Mouse (Mus musculus) cortical plate, adult 2 months (tissue): ENCODE results near the gene Gpr153. TPM values are rescaled to one million over a fixed set of nuclear protein-coding genes. Genes with fewer than 3 reads are reported as not detected.

Source experiments
- H3K27ac ChIP-seq: fragments of 200-500 bp; 2 replicates; pipeline ENCODE4 v1.5.1; 2012; ENCODE audit warnings: low read length, control low read depth, inconsistent platforms; ENCODE audit not compliant: insufficient read depth
- H3K4me1 ChIP-seq: fragments of 200-500 bp; 2 replicates; pipeline ENCODE4 v1.6.1; 2011; ENCODE audit warnings: low read length; ENCODE audit not compliant: control insufficient read depth, insufficient read depth
- H3K4me3 ChIP-seq: fragments of 200-500 bp; 2 replicates; pipeline ENCODE4 v1.5.1; 2011; ENCODE audit warnings: mild to moderate bottlenecking, low read length, control low read depth; ENCODE audit not compliant: insufficient read depth
- CTCF ChIP-seq: fragments of 200-500 bp; IDR thresholded peaks from 2 replicates; pipeline ENCODE4 v1.5.1; 2011; ENCODE audit warnings: mild to moderate bottlenecking, control low read depth, low read length; ENCODE audit not compliant: insufficient read depth; ENCODE audit errors: extremely low read depth
- POLR2A ChIP-seq: fragments of 200-500 bp; IDR thresholded peaks from 2 replicates; pipeline ENCODE4 v1.6.1; 2011; ENCODE audit warnings: mild to moderate bottlenecking, low read length, control low read depth; ENCODE audit not compliant: insufficient read depth; ENCODE audit errors: extremely low read depth
- polyA plus RNA-seq: library from polyadenylated mRNA; depleted of rRNA; stranded (reverse); fragments of >200 nt; gene quantifications from 2 replicates; pipeline ENCODE4 v1.2.3, GENCODE M21; 2012

Gpr153 gene
- polyA plus RNA-seq, 1 experiment: 25.9 TPM

GRCm38 (mm10) chr4:152285505-152285904 lies 11.5 kb downstream of the Gpr153 start:
- TF ChIP-seq POLR2A: no peak
- peak; percentile 59 for TF ChIP-seq CTCF
- H3K4me3 ChIP-seq: no peak overlapping the region
- H3K27ac ChIP-seq: no peak overlapping the region
- H3K4me1 ChIP-seq: no peaks in the 10 kb centered on the region

GRCm38 (mm10) chr4:152286183-152286582 lies 12.2 kb downstream of the Gpr153 start:
- H3K4me1 ChIP-seq: no peaks in the 10 kb centered on the region
- peak overlapping the region; percentile 39 for H3K4me3 ChIP-seq
- H3K27ac ChIP-seq: no peak overlapping the region
- no peak for TF ChIP-seq CTCF
- peak; percentile 79 for TF ChIP-seq POLR2A

GRCm38 (mm10) chr4:152286887-152287286 lies 12.9 kb downstream of the Gpr153 start:
- Histone ChIP-seq H3K27ac (no peak overlapping the region), H3K4me1 (no peaks in the 10 kb centered on the region), H3K4me3 (peak overlapping the region; percentile 39; the same call in 1 of the 2 replicates)
- TF ChIP-seq POLR2A (no peak), CTCF (no peak)

DNA sequence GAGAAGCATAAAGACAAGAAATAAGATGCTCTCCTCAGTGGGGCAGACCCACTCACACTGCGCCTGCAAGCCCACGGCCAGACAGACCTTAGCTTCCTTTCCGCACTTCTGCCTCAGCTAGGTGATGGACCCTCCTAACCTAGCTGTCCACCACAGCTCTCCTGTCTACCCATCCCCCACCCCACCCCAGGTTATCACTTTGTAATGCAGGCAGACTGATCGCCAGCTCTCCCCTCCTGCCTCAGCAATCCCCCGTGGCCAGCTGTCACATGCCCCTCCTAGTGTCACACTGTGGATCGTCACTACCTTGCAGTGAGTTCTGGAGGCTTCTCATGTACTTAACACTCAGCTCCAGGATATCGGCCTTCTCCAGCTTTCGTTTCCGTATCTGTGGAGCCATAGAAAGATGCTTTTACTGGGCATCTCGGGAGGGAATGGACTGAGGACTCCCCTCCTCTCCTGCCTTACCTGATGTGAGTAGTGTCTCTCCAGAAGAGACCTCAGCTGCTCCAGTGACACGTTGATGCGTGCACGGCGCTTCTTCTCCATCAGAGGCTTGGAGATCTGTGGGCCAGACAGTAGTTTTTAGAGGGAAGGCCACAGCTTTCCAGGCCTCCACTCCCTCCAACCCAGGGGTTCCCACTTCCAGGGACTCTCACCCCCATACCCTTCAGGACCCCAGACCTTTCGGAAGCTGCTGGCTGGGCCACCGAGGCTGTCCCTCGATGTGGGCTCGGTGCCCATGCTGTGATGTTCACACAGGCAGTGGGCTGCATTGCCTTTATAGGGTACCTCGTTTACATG lies 13.5 kb downstream of the Gpr153 start:
- Histone ChIP-seq H3K4me3 (no peak overlapping the region), H3K4me1 (no peaks in the 10 kb centered on the region)
- TF ChIP-seq CTCF (no peak), POLR2A (no peak)

DNA sequence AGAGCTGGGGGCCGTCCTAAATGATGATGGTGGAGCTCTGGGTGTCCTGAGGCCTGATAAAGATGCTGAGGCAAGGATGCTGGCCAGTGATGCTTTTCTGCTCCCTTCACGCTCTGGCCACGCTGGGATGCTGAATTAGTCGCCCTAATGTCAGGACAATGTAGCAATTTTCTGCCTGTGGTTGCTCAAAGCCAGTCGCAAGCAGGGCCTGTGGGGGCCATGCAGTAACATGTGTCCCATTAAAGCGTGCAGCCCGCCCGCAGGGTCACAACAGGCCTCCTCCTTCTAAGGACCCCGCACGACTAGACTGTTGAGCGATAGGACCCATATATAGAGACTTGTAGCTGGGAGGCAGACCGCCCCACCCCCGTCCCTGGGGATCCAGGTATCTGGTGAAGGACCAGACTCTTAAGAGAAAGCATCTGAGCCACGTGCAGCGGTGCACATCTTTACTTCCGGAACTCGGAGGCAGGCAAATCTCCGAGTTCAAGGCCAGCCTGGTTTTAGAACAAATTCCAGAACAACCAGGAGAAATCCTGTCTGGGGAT lies 14.4 kb downstream of the Gpr153 start:
- Histone ChIP-seq H3K4me3 (no peak overlapping the region), H3K27ac (no peak overlapping the region), H3K4me1 (no peaks in the 10 kb centered on the region)
- TF ChIP-seq CTCF: no peak
- no peak for TF ChIP-seq POLR2A

More for the DNA sequence above, 13.5 kb downstream of the Gpr153 start:
- H3K27ac ChIP-seq: no peak overlapping the region

GRCm38 (mm10) chr4:152290385-152290784 lies 16.4 kb downstream of the Gpr153 start:
- no peak for TF ChIP-seq POLR2A
- TF ChIP-seq CTCF: no peak
- Histone ChIP-seq H3K27ac (no peak overlapping the region), H3K4me1 (no peaks in the 10 kb centered on the region), H3K4me3 (no peak overlapping the region)

GRCm38 (mm10) chr4:152290991-152291390 lies 17.0 kb downstream of the Gpr153 start:
- TF ChIP-seq POLR2A: no peak
- TF ChIP-seq CTCF: no peak
- no peak overlapping the region for H3K27ac ChIP-seq
- H3K4me3 ChIP-seq: no peak overlapping the region
- no peaks in the 10 kb centered on the region for H3K4me1 ChIP-seq

DNA sequence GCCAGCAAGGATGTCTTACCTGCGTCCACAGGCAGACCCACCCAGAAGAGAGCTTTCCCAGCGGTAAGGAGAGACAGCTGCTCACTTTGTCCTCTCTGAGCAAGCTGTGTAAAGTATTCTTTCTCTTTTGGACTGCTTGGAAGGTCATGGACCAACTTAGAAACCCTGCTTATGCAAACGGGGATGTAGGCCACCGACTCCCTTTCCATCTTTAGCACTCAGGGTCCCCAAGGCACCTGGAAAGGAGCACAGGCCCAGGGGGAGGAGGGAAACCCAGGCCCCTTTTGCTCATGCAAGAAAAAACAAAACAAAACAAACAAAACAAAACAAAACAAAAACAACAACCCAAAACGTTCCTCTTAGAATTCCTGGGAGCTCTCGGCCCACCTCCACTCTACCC lies 17.5 kb downstream of the Gpr153 start, which contains the start of gene Hes3:
Gene Hes3, minus strand, starts transcription at position 101 of the 400 bp plus-strand sequence.
- no peak for TF ChIP-seq CTCF
- TF ChIP-seq POLR2A: no peak
- H3K4me1 ChIP-seq: no peaks in the 10 kb centered on the region
- no peak within 1 kb of the TSS for H3K4me3 ChIP-seq

DNA sequence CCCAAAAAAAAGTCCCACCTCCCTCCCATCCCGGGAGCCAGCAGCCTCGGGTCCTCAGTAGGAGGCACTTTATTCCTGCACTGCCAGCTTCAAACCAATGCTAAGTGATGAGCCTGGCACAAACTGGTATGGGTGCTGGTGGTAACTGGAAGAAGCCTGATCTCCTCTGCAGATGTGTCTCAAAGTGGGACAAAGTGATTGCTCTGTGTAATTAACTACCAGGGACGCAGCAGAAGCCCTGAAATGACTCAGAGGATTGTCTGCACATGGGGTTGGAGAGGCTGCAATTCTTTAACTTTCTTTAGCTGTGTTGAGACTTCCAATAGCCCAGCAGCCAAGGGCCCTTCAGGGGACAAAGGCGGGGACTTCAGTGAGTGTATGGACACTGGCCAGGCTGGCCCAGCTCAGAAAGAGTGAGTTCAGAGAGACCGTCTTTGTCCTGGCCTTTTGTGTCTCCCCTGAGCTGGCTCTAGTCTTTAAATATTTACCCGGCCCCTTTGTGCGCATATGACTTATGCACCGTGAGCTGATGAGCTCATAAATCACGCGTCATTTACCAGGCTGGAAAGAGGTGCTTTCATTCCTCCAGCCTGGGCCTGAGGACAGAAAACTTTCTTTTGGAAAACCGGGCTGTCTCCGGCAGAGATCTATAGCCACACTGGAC lies 18.2 kb downstream of the Gpr153 start:
- no peak for TF ChIP-seq CTCF
- Histone ChIP-seq H3K27ac (no peak overlapping the region), H3K4me3 (no peak overlapping the region), H3K4me1 (no peaks in the 10 kb centered on the region)

More for the DNA sequence above, 17.5 kb downstream of the Gpr153 start, which contains the start of gene Hes3:
- no peak within 1 kb of the TSS for H3K27ac ChIP-seq
